Comparison of ENCODE assay signal across 8 mouse cellular contexts in the genomic region with DNA sequence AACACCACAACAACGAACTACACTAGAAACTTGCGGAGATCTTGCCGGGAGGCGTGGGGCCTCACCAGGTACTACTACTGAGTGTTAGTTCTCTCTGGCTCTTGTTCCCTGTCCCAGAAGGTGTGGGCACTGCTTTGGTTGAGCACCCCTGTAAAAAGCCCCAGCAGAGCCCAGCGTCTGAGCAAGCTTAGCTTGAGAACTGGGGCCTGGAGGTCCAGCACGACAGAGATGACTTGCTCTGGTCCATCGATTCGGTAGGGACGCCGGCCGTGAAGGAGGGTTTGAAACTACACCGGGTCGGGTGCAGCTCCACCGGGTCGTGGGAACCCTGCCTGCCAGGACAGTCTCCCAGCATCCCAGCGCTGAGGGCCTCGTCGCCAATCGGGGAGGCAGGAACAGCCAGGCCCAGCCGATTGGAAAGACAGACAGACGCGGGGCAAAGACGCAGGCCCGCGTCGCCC. TPM values are rescaled to one million over a fixed set of nuclear protein-coding genes. Genes with fewer than 3 reads are reported as not detected.
DNase-seq lines count a peak whose midpoint lies in the region; ATAC-seq and TF ChIP-seq lines count a peak whose summit lies in the region.

No protein-coding gene starts in this region.

- peak overlapping the region; percentile 86 for H3K27ac ChIP-seq in gastrocnemius, adult 2 months
- H3K27ac ChIP-seq in heart, embryonic 16.5 days (ENCODE audit: low read length): peak overlapping the region; percentile 97
- peak overlapping the region; percentile 90 for H3K27ac ChIP-seq in limb, embryonic 14.5 days (replicated peaks; ENCODE audit: low read depth, low read length)
- H3K27ac ChIP-seq in neural tube, embryonic 15.5 days (replicated peaks): peak overlapping the region; percentile 91

- TF ChIP-seq POLR2A in limb, embryonic 14.5 days (IDR thresholded peaks at IDR 0.05; ENCODE audit: borderline replicate concordance, extremely low read depth, insufficient read depth, insufficient read length): no peak

- H3K9me3 ChIP-seq in G1E (replicated peaks): peaks cover 7% of the 10 kb centered on the region
- no peaks in the 10 kb centered on the region for H3K9me3 ChIP-seq in heart, embryonic 16.5 days (replicated peaks; ENCODE audit: control insufficient read depth, low read length)
- H3K9me3 ChIP-seq in limb, embryonic 14.5 days (ENCODE audit: control insufficient read depth, low read length): no peaks in the 10 kb centered on the region
- H3K9me3 ChIP-seq in neural tube, embryonic 15.5 days (replicated peaks): no peaks in the 10 kb centered on the region

- peaks cover 8% of the 10 kb centered on the region for H3K36me3 ChIP-seq in G1E (replicated peaks)
- no peaks in the 10 kb centered on the region; the same call in 1 of the 2 replicates for H3K36me3 ChIP-seq in heart, embryonic 16.5 days (ENCODE audit: control insufficient read depth, insufficient read depth)
- no peaks in the 10 kb centered on the region for H3K36me3 ChIP-seq in limb, embryonic 14.5 days (ENCODE audit: control insufficient read depth, insufficient read depth, low read length)
- peaks cover 7% of the 10 kb centered on the region; the same call in 1 of the 2 replicates for H3K36me3 ChIP-seq in neural tube, embryonic 15.5 days

- TF ChIP-seq CTCF in gastrocnemius, adult 2 months (IDR thresholded peaks at IDR 0.05): no peak
- no peak for TF ChIP-seq CTCF in G1E (IDR thresholded peaks at IDR 0.05; ENCODE audit: low read depth, low read length)

- H3K4me2 ChIP-seq in heart, embryonic 16.5 days (ENCODE audit: low read depth, low read length): peak overlapping the region; percentile 72
- peak overlapping the region; percentile 75 for H3K4me2 ChIP-seq in limb, embryonic 14.5 days (replicated peaks; ENCODE audit: low read depth, low read length, severe bottlenecking)
- H3K4me2 ChIP-seq in neural tube, embryonic 15.5 days: peak overlapping the region; percentile 90

- peaks cover 47% of the 10 kb centered on the region for H3K4me1 ChIP-seq in G1E (ENCODE audit: insufficient read depth, low read depth, low read length)
- H3K4me1 ChIP-seq in heart, embryonic 16.5 days (ENCODE audit: control insufficient read depth, insufficient read depth, low read length): peaks cover 59% of the 10 kb centered on the region
- peaks cover 50% of the 10 kb centered on the region for H3K4me1 ChIP-seq in limb, embryonic 14.5 days (ENCODE audit: control insufficient read depth, insufficient read depth, low read length)
- H3K4me1 ChIP-seq in neural tube, embryonic 15.5 days: peaks cover 75% of the 10 kb centered on the region

- ATAC-seq in G1E (ENCODE audit: extremely low read depth, insufficient number of reproducible peaks, low FRiP score, poor library complexity, severe bottlenecking): no peak
- ATAC-seq in heart, embryonic 16.5 days (replicated peaks; ENCODE audit: extremely low read depth, insufficient read depth, low FRiP score): peak; percentile 3; the same call in 1 of the 2 replicates
- no peak for ATAC-seq in limb, embryonic 14.5 days (ENCODE audit: low FRiP score, low read depth)
- ATAC-seq in neural tube, embryonic 15.5 days (ENCODE audit: low FRiP score): peak; percentile 14

- peak overlapping the region; percentile 86 for H3K4me3 ChIP-seq in gastrocnemius, adult 2 months
- H3K4me3 ChIP-seq in G1E (ENCODE audit: low read depth, low read length): peak overlapping the region; percentile 72
- peak overlapping the region; percentile 81 for H3K4me3 ChIP-seq in heart, embryonic 16.5 days (ENCODE audit: low read length)
- H3K4me3 ChIP-seq in limb, embryonic 14.5 days (replicated peaks; ENCODE audit: low read length): peak overlapping the region; percentile 67
- peak overlapping the region; percentile 76 for H3K4me3 ChIP-seq in neural tube, embryonic 15.5 days (replicated peaks)

- peak overlapping the region; percentile 90 for H3K9ac ChIP-seq in heart, embryonic 16.5 days (ENCODE audit: low read length)
- peak overlapping the region; percentile 78 for H3K9ac ChIP-seq in limb, embryonic 14.5 days (ENCODE audit: low read depth, low read length, severe bottlenecking)
- peak overlapping the region; percentile 94 for H3K9ac ChIP-seq in neural tube, embryonic 15.5 days (replicated peaks)

- H3K27me3 ChIP-seq in G1E (ENCODE audit: insufficient read depth, low read length): peaks cover 20% of the 10 kb centered on the region
- no peaks in the 10 kb centered on the region for H3K27me3 ChIP-seq in heart, embryonic 16.5 days (ENCODE audit: control insufficient read depth, insufficient read depth, low read length)
- no peaks in the 10 kb centered on the region for H3K27me3 ChIP-seq in limb, embryonic 14.5 days (ENCODE audit: control insufficient read depth, insufficient read depth, low read length)
- no peaks in the 10 kb centered on the region for H3K27me3 ChIP-seq in neural tube, embryonic 15.5 days (replicated peaks)

- peak; percentile 44 for DNase-seq in gastrocnemius, adult 2 months
- no peak for DNase-seq in gastrocnemius, adult 18-20 months (ENCODE audit: low spot score)
- no peak for DNase-seq in G1E (ENCODE audit: low spot score)
- DNase-seq in limb, embryonic 14.5 days (ENCODE audit: low spot score): no peak
- no peak for DNase-seq in embryo, embryonic 9.5 days (ENCODE audit: extremely low spot score)
- DNase-seq in thymus, postnatal 14 days: no peak

- intact Hi-C loops in gastrocnemius, adult 2 months (cut with DNase I): no loop called here

- 1% methylated on average over 26 of the region's 26 CpGs for WGBS in heart, embryonic 16.5 days
- under 1% methylated on average over 26 of the region's 26 CpGs for WGBS in limb, embryonic 14.5 days
- WGBS in neural tube, embryonic 15.5 days: under 1% methylated on average over 25 of the region's 26 CpGs

RNA-seq across cellular contexts. Expression of a gene that starts 0.5 kb away (rescaled TPM):
- total RNA-seq in gastrocnemius, adult 2 months (2021): 1 to 10 TPM; 8.3 to 8.7 TPM
- total RNA-seq in gastrocnemius, adult 18-20 months (2021): 1 to 10 TPM; 4.0 to 8.2 TPM
- 9.9 and 10.6 TPM in 2 replicates for total RNA-seq in G1E (2014; fragmentation: Nextera tagmentation)
- 1.8 and 3.1 TPM in 2 replicates for total RNA-seq in G1E (2017)
- polyA plus RNA-seq in G1E (2012): 15.5 and 17.6 TPM in 2 replicates
- 91.8 and 104 TPM in 2 replicates for polyA plus RNA-seq in heart, embryonic 16.5 days (2015; fragmentation: Nextera tagmentation; extraction: Ambion mirVana)
- polyA plus RNA-seq in limb, embryonic 14.5 days (2012; rRNA removed): 212 and 268 TPM in 2 replicates
- polyA plus RNA-seq in limb, embryonic 14.5 days (2014; fragmentation: Nextera tagmentation; extraction: Ambion mirVana): 170 and 183 TPM in 2 replicates
- 69.4 and 72.3 TPM in 2 replicates for polyA plus RNA-seq in neural tube, embryonic 15.5 days (2015; fragmentation: Nextera tagmentation; extraction: Ambion mirVana)

RNA-seq across cellular contexts. Expression of a gene that starts 16.2 kb away (rescaled TPM):
- total RNA-seq in gastrocnemius, adult 2 months (2021): 10 to 100 TPM in 1 of 2 experiments, 1 to 10 TPM in 1; 8.9 to 10.9 TPM
- total RNA-seq in gastrocnemius, adult 18-20 months (2021): 1 to 10 TPM; 8.8 to 9.6 TPM
- total RNA-seq in G1E (2014; fragmentation: Nextera tagmentation) (3.5 and 4.0 TPM in 2 replicates), G1E (2017) (1.8 and 2.3 TPM in 2 replicates)
- 7.3 and 7.6 TPM in 2 replicates for polyA plus RNA-seq in G1E (2012)
- 18.9 and 19.0 TPM in 2 replicates for polyA plus RNA-seq in heart, embryonic 16.5 days (2015; fragmentation: Nextera tagmentation; extraction: Ambion mirVana)
- 39.2 and 53.6 TPM in 2 replicates for polyA plus RNA-seq in limb, embryonic 14.5 days (2012; rRNA removed)
- 12.7 and 14.0 TPM in 2 replicates for polyA plus RNA-seq in limb, embryonic 14.5 days (2014; fragmentation: Nextera tagmentation; extraction: Ambion mirVana)
- 77.2 and 91.0 TPM in 2 replicates for polyA plus RNA-seq in neural tube, embryonic 15.5 days (2015; fragmentation: Nextera tagmentation; extraction: Ambion mirVana)

RNA-seq across cellular contexts. Expression of a gene that starts 30.7 kb away (rescaled TPM):
- total RNA-seq in gastrocnemius, adult 2 months (2021): 1 to 10 TPM; 1.0 to 1.1 TPM
- 1 to 10 TPM in 1 of 2 experiments, under 1 TPM in 1; 0.89 to 1.9 TPM for total RNA-seq in gastrocnemius, adult 18-20 months (2021)
- total RNA-seq in G1E (2014; fragmentation: Nextera tagmentation) (not detected in 2 replicates), G1E (2017) (0.38 and 0.46 TPM in 2 replicates)
- 0.07 TPM in 1 of 2 replicates, not detected in the other for polyA plus RNA-seq in G1E (2012)
- polyA plus RNA-seq in heart, embryonic 16.5 days (2015; fragmentation: Nextera tagmentation; extraction: Ambion mirVana): 3.6 and 4.1 TPM in 2 replicates
- 13.4 and 15.9 TPM in 2 replicates for polyA plus RNA-seq in limb, embryonic 14.5 days (2012; rRNA removed)
- 7.0 and 7.3 TPM in 2 replicates for polyA plus RNA-seq in limb, embryonic 14.5 days (2014; fragmentation: Nextera tagmentation; extraction: Ambion mirVana)
- 22.5 and 27.5 TPM in 2 replicates for polyA plus RNA-seq in neural tube, embryonic 15.5 days (2015; fragmentation: Nextera tagmentation; extraction: Ambion mirVana)

RNA-seq across cellular contexts. Expression of a gene that starts 31.2 kb away (rescaled TPM):
- 10 to 100 TPM; 90.7 to 94.1 TPM for total RNA-seq in gastrocnemius, adult 2 months (2021)
- total RNA-seq in gastrocnemius, adult 18-20 months (2021): 10 to 100 TPM; 90.7 to 93.0 TPM
- 47.6 and 65.5 TPM in 2 replicates for total RNA-seq in G1E (2014; fragmentation: Nextera tagmentation)
- total RNA-seq in G1E (2017): 34.9 and 104 TPM in 2 replicates
- polyA plus RNA-seq in G1E (2012): 105 and 107 TPM in 2 replicates
- polyA plus RNA-seq in heart, embryonic 16.5 days (2015; fragmentation: Nextera tagmentation; extraction: Ambion mirVana): 18.2 and 21.3 TPM in 2 replicates
- polyA plus RNA-seq in limb, embryonic 14.5 days (2012; rRNA removed): 59.0 and 71.5 TPM in 2 replicates
- 28.3 and 31.7 TPM in 2 replicates for polyA plus RNA-seq in limb, embryonic 14.5 days (2014; fragmentation: Nextera tagmentation; extraction: Ambion mirVana)
- polyA plus RNA-seq in neural tube, embryonic 15.5 days (2015; fragmentation: Nextera tagmentation; extraction: Ambion mirVana): 62.8 and 67.7 TPM in 2 replicates

RNA-seq across cellular contexts. Expression of a gene that starts 39.6 kb away (rescaled TPM):
- total RNA-seq in gastrocnemius, adult 2 months (2021): 100 to 1,000 TPM; 128 TPM
- 100 to 1,000 TPM; 142 to 145 TPM for total RNA-seq in gastrocnemius, adult 18-20 months (2021)
- total RNA-seq in G1E (2014; fragmentation: Nextera tagmentation): not detected in 2 replicates
- 0.16 TPM in 1 of 2 replicates, not detected in the other for total RNA-seq in G1E (2017)
- not detected in 2 replicates for polyA plus RNA-seq in G1E (2012)
- polyA plus RNA-seq in heart, embryonic 16.5 days (2015; fragmentation: Nextera tagmentation; extraction: Ambion mirVana): 17.7 and 18.4 TPM in 2 replicates
- polyA plus RNA-seq in limb, embryonic 14.5 days (2012; rRNA removed): 13.7 and 14.9 TPM in 2 replicates
- 5.0 and 8.3 TPM in 2 replicates for polyA plus RNA-seq in limb, embryonic 14.5 days (2014; fragmentation: Nextera tagmentation; extraction: Ambion mirVana)
- polyA plus RNA-seq in neural tube, embryonic 15.5 days (2015; fragmentation: Nextera tagmentation; extraction: Ambion mirVana): 4.8 and 5.2 TPM in 2 replicates

Comparison
In these comparisons a context has a peak if more than half of its experiments do, and no peak if none do; other contexts are left out.
1. ATAC-seq: peak in heart, embryonic 16.5 days (single experiment) and neural tube, embryonic 15.5 days (single experiment); none in G1E (single experiment) and limb, embryonic 14.5 days (single experiment).
2. Peak in every context shown above with its lines, with median percentiles within 50 percentile points of each other: H3K27ac ChIP-seq, H3K4me3 ChIP-seq, H3K4me2 ChIP-seq and H3K9ac ChIP-seq.